Mouse (Mus musculus): ENCODE results near the gene Zfp809. TPM values are rescaled to one million over a fixed set of nuclear protein-coding genes. Genes with fewer than 3 reads are reported as not detected.

Zfp809 gene
- total RNA-seq, 2 experiments from 2014 or later = 5.9 to 6.7 TPM

GRCm38 (mm10) chr9:22259184-22260091 is 33.9 kb downstream of the Zfp809 start, which contains the start of gene Zfp599:
Gene Zfp599, minus strand, starts transcription at chr9:22259895.
- intact Hi-C loops (cut with DNase I) = no loop called here
- DNase-seq = peak in 1 of 2 experiments; percentile 17

- intact Hi-C loops (cut with DNase I) = no loop called here
- DNase-seq = no peak
These were observed 34.5 kb downstream of the Zfp809 start for GRCm38 (mm10) chr9:22260092-22260422.

GRCm38 (mm10) chr9:22261594-22261993 is 36.1 kb downstream of the Zfp809 start:
- intact Hi-C loops (cut with DNase I) = no loop called here
- no peak for DNase-seq

- intact Hi-C loops (cut with DNase I) = no loop called here
- DNase-seq = no peak
These were observed 37.1 kb downstream of the Zfp809 start for GRCm38 (mm10) chr9:22262611-22263010.

GRCm38 (mm10) chr9:22268886-22269285 is 43.4 kb downstream of the Zfp809 start:
- DNase-seq = no peak
- intact Hi-C loops (cut with DNase I) = no loop called here

GRCm38 (mm10) chr9:22278733-22279132 is 53.2 kb downstream of the Zfp809 start:
- DNase-seq = no peak
- intact Hi-C loops (cut with DNase I) = no loop called here

Other genes with a start within 250 kb of the Zfp809 start
- under 1 TPM; 0.28 to 0.42 TPM for gene Rgl3, start 236.3 kb upstream of the Zfp809 start, total RNA-seq (2021)
- gene Ccdc151, start 223.1 kb upstream of the Zfp809 start, total RNA-seq (2021) = under 1 TPM in 1 of 2 experiments, not detected in 1; 0.25 TPM
- 10 to 100 TPM; 27.4 to 27.6 TPM for gene Prkcsh, start 222.9 kb upstream of the Zfp809 start, total RNA-seq (2021)
- under 1 TPM in 1 of 2 experiments, not detected in 1; 0.26 TPM for gene Elavl3, start 173.7 kb upstream of the Zfp809 start, total RNA-seq (2021)
- not detected for gene Gm49318, start 154.5 kb upstream of the Zfp809 start, total RNA-seq (2021)
- gene Zfp653, start 154.3 kb upstream of the Zfp809 start, total RNA-seq (2021) = 1 to 10 TPM; 2.9 to 3.8 TPM
- gene Ecsit, start 140.3 kb upstream of the Zfp809 start, total RNA-seq (2021) = 10 to 100 TPM; 82.2 to 86.9 TPM
- 1 to 10 TPM; 1.4 to 2.1 TPM for gene Cnn1, start 126.5 kb upstream of the Zfp809 start, total RNA-seq (2021)
- gene Elof1, start 108.5 kb upstream of the Zfp809 start, total RNA-seq (2021) = 10 to 100 TPM; 32.5 to 35.3 TPM
- 1 to 10 TPM; 1.1 to 2.9 TPM for gene Acp5, start 90.0 kb upstream of the Zfp809 start, total RNA-seq (2021)
- gene Pigyl, start 68.9 kb upstream of the Zfp809 start, total RNA-seq (2021) = 10 to 100 TPM; 29.4 to 31.2 TPM
- not detected for gene Zfp872, start 37.6 kb upstream of the Zfp809 start, total RNA-seq (2021)
- not detected for gene Zfp599, start 34.2 kb downstream of the Zfp809 start, total RNA-seq (2021)
- under 1 TPM; 0.69 to 0.72 TPM for gene Zfp810, start 81.9 kb downstream of the Zfp809 start, total RNA-seq (2021)
- gene Anln, start 163.5 kb downstream of the Zfp809 start, total RNA-seq (2021) = 1 to 10 TPM in 1 of 2 experiments, under 1 TPM in 1; 0.96 to 1.6 TPM
- gene 9530077C05Rik, start 185.8 kb downstream of the Zfp809 start, total RNA-seq (2021) = under 1 TPM; 0.13 to 0.20 TPM
- gene Gm17545, start 228.6 kb downstream of the Zfp809 start, total RNA-seq (2021) = not detected
- gene Rp9, start 244.0 kb downstream of the Zfp809 start, total RNA-seq (2021) = 10 to 100 TPM; 31.3 to 33.2 TPM